Mouse (Mus musculus) spleen, adult 10 weeks (tissue): ENCODE data around the gene Gm28363. TPM values are rescaled to one million over a fixed set of nuclear protein-coding genes. Genes with fewer than 3 reads are reported as not detected.

Experiments used
- polyA plus RNA-seq: library from polyadenylated mRNA; stranded (reverse); fragments of 350-450 nt; fragmentation: Illumina TruSeq; extraction: RNeasy Lipid Tissue Mini Kit (QIAGEN cat#74804); gene quantifications from one replicate; pipeline ENCODE4 v1.2.3, GENCODE M21; 2015; ENCODE audit warnings: low replicate concordance; ENCODE audit not compliant: insufficient read depth

Gm28363 gene
- not detected for polyA plus RNA-seq

GRCm38 (mm10) chr1:117696831-117697230 lies at the start of gene Gm28363:
Gene Gm28363, plus strand, starts transcription at chr1:117697131.

Other genes starting within 250 kb of the Gm28363 start
- not detected for gene B020011L13Rik, start 84.0 kb downstream of the Gm28363 start, polyA plus RNA-seq
- gene Gm28360, start 132.9 kb downstream of the Gm28363 start, polyA plus RNA-seq = not detected
- gene Gm28168, start 230.9 kb downstream of the Gm28363 start, polyA plus RNA-seq = not detected